Mouse (Mus musculus) midbrain, embryonic 15.5 days (tissue): ENCODE data around the gene Aprt. TPM values are rescaled to one million over a fixed set of nuclear protein-coding genes. Genes with fewer than 3 reads are reported as not detected.

ENCODE experiments used
- ATAC-seq: fragments of 200-750 bp; cut with Nextera tagmentation; replicated peaks from 2 replicates; pipeline ENCODE4 v1.8.0; 2017; ENCODE audit warnings: moderate TSS enrichment
- H3K27ac ChIP-seq: fragments of 300-500 bp; sonication (generic); 2 replicates; pipeline ENCODE4 v1.5.1; 2015; ENCODE audit warnings: mild to moderate bottlenecking, inconsistent platforms
- H3K27me3 ChIP-seq: fragments of 300-500 bp; sonication (generic); replicated peaks from 2 replicates; pipeline ENCODE4 v1.6.1; 2015; ENCODE audit warnings: inconsistent platforms
- H3K36me3 ChIP-seq: fragments of 300-500 bp; sonication (generic); replicated peaks from 2 replicates; pipeline ENCODE4 v1.6.1; 2015; ENCODE audit warnings: inconsistent platforms
- H3K4me1 ChIP-seq: fragments of 300-500 bp; sonication (generic); 2 replicates; pipeline ENCODE4 v1.6.1; 2015; ENCODE audit warnings: inconsistent platforms
- H3K4me2 ChIP-seq: fragments of 300-500 bp; sonication (generic); 2 replicates; pipeline ENCODE4 v1.6.1; 2015; ENCODE audit warnings: inconsistent platforms, mild to moderate bottlenecking, moderate library complexity
- H3K4me3 ChIP-seq: fragments of 300-500 bp; sonication (generic); 2 replicates; pipeline ENCODE4 v1.5.1; 2015; ENCODE audit warnings: mild to moderate bottlenecking, inconsistent platforms
- H3K9ac ChIP-seq: fragments of 300-500 bp; sonication (generic); 2 replicates; pipeline ENCODE4 v1.6.1; 2015; ENCODE audit warnings: mild to moderate bottlenecking, inconsistent platforms
- H3K9me3 ChIP-seq: fragments of 300-500 bp; sonication (generic); 2 replicates; pipeline ENCODE4 v1.6.1; 2016; ENCODE audit warnings: inconsistent platforms
- WGBS: fragments of 180-500 bp; shearing (Covaris S2); methylation state at CpG from one replicate; pipeline ENCODE4 v1.1.7; 2015; ENCODE audit warnings: mixed read lengths; 5-methylcytosine and 5-hydroxymethylcytosine counted together
- polyA plus RNA-seq: library from polyadenylated mRNA; unstranded; fragments of >200 nt; fragmentation: Nextera tagmentation; extraction: Ambion mirVana; gene quantifications from 2 replicates; pipeline ENCODE4 v1.2.1, GENCODE M21; 2015

Aprt gene
- polyA plus RNA-seq, 1 experiment from 2014 or later: 166 TPM

DNA sequence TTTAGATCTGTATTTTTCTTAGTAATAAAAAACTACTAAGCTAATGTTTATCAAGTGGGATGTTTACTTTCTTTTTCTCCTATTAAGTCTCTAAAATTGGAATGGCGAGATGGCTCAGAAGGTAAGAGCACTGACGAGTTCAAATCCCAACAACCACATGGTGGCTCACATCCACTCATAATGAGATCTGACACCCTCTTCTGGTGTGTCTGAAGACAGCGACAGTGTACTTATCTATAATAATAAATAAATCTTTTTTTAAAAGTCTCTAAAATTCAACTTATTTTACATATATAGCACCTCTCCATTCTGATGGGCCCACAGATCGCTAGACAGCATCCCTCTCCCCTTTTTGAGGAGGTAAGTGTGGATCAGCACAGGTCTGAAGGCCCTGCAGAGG lies 33.5 kb upstream of the Aprt start:
- Histone ChIP-seq H3K9me3 (no peaks in the 10 kb centered on the region), H3K4me2 (peak overlapping the region; percentile 64), H3K27me3 (no peaks in the 10 kb centered on the region), H3K4me1 (peaks cover 18% of the 10 kb centered on the region), H3K9ac (no peak overlapping the region), H3K36me3 (no peaks in the 10 kb centered on the region), H3K27ac (no peak overlapping the region), H3K4me3 (peak overlapping the region; percentile 48)
- WGBS: 56% methylated on average over 4 of the region's 4 CpGs
- no peak for ATAC-seq

DNA sequence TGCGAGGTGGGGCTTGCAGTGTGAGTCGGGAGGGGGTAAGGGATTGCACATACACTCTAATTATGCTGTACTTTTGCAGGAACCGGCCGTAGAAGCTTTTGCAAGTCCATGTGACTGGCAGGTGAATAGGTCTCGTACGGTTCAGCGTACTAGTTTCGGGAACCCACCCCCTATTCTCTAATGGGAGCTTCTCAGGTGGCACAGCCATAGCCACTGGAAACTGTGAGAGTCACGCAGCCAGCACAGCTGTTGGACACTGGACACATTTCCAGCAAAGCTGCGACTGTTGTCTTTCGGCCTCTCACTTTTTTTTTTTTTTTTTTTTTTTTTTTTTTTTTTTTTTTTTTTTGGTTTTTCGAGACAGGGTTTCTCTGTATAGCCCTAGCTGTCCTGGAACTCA lies 30.1 kb upstream of the Aprt start:
- no peak overlapping the region for H3K9ac ChIP-seq
- H3K4me2 ChIP-seq: no peak overlapping the region
- ATAC-seq: no peak
- H3K27ac ChIP-seq: no peak overlapping the region
- WGBS: 85% methylated on average over 11 of the region's 12 CpGs
- H3K4me3 ChIP-seq: no peak overlapping the region
- peaks cover 6% of the 10 kb centered on the region; the same call in 1 of the 2 replicates for H3K4me1 ChIP-seq
- H3K36me3 ChIP-seq: no peaks in the 10 kb centered on the region
- H3K9me3 ChIP-seq: no peaks in the 10 kb centered on the region
- no peaks in the 10 kb centered on the region for H3K27me3 ChIP-seq

DNA sequence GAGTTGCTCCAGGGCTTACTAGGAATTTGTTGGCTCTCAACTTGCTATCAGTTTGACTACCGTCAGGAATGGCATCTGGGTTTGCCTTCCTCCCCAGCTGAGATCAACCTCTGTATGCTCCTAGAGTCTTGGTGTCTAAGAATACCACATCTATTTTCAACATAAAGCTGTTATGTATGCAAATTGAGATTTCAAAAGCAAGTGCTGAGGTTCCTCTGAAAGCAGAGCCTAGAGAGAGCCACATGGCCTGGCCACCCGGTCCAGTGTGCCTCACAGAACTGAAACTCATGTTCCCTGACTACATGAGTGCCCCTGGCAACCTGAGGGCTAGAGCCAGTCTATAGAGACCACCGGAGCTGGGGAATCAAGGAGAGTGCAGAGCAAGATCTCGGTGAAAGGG lies 28.7 kb upstream of the Aprt start:
- H3K9me3 ChIP-seq: no peaks in the 10 kb centered on the region
- no peak overlapping the region for H3K27ac ChIP-seq
- no peak overlapping the region for H3K4me2 ChIP-seq
- no peak overlapping the region for H3K4me3 ChIP-seq
- no peak for ATAC-seq
- H3K36me3 ChIP-seq: no peaks in the 10 kb centered on the region
- H3K4me1 ChIP-seq: 0 out of 2 replicates have a peak, but pooled peaks cover 2% of the 10 kb centered on the region
- 84% methylated on average over 4 of the region's 4 CpGs for WGBS
- H3K27me3 ChIP-seq: no peaks in the 10 kb centered on the region
- no peak overlapping the region for H3K9ac ChIP-seq

DNA sequence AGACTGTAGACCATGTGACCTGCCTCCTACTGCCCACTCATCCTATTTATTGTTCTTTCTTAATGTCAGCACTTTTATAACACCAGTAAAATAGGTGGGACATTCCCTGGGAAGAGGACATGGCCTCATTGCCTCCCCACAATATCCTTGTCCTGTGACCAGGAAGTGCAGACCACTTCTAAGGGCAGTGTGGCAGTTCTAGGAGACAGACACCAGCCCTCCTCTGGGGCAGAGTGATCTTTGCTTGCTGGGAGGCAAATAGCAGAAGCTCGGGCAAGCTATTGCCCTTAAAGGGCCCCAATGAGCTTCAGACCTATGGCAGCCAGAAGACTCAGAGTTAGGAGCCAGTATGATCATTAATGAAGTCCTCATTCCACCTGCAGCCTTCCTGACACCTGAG lies 27.9 kb upstream of the Aprt start:
- H3K4me1 ChIP-seq: no peaks in the 10 kb centered on the region
- no peak overlapping the region for H3K4me3 ChIP-seq
- no peaks in the 10 kb centered on the region for H3K9me3 ChIP-seq
- H3K36me3 ChIP-seq: no peaks in the 10 kb centered on the region
- 78% methylated on average over 1 of the region's 1 CpGs for WGBS
- H3K9ac ChIP-seq: no peak overlapping the region
- no peaks in the 10 kb centered on the region for H3K27me3 ChIP-seq
- H3K4me2 ChIP-seq: no peak overlapping the region
- no peak overlapping the region for H3K27ac ChIP-seq
- no peak for ATAC-seq

DNA sequence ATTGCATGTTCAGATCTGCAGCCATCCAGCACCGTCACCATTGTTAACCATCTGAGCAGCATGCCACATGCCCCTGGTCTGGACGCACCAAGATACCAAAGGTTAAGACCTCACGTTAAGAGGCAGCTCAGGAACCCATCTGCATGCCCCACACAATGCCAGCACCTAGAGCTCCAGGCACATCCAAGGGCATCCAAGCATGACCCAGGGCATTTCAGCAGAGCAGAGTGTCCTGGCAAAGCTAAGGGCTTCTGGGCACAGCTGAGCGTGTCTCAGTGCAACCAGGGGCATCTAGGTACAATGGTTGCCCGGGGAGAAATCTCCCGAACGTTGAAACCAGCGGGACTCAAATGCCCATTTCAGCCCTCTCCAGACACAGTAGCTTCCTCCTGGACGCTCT lies 24.0 kb upstream of the Aprt start:
- Histone ChIP-seq H3K4me1 (no peaks in the 10 kb centered on the region), H3K27me3 (no peaks in the 10 kb centered on the region), H3K9ac (no peak overlapping the region), H3K4me3 (no peak overlapping the region), H3K27ac (no peak overlapping the region), H3K9me3 (no peaks in the 10 kb centered on the region), H3K36me3 (0 out of 2 replicates have a peak, but pooled peaks cover 2% of the 10 kb centered on the region), H3K4me2 (no peak overlapping the region)
- ATAC-seq: no peak
- WGBS: 91% methylated on average over 9 of the region's 9 CpGs

DNA sequence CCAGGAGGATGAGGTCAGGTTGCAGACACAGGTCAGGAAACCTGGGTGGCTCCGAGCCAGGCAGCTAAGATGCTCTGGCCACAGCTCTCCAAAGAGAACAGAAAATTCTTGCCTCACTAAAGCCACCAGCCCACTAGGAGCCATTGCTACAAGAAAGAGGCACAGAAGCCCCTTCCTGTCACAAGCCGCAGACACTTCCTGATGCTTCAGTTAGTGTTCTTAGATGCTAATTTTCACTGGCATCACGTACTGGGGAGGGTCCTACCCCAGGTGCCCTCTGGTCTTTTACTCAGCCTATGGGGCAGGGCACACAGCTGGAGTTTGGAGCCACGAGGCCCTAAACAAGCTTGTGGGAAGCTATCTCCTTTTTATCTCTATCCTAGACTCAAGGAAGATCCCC lies 19.3 kb upstream of the Aprt start:
- no peak overlapping the region for H3K4me2 ChIP-seq
- no peaks in the 10 kb centered on the region for H3K9me3 ChIP-seq
- no peak overlapping the region for H3K4me3 ChIP-seq
- H3K4me1 ChIP-seq: no peaks in the 10 kb centered on the region
- no peak for ATAC-seq
- WGBS: 56% methylated on average over 4 of the region's 4 CpGs
- H3K27me3 ChIP-seq: no peaks in the 10 kb centered on the region
- 0 out of 2 replicates have a peak, but pooled peaks cover 2% of the 10 kb centered on the region for H3K36me3 ChIP-seq
- no peak overlapping the region for H3K9ac ChIP-seq
- no peak overlapping the region for H3K27ac ChIP-seq

DNA sequence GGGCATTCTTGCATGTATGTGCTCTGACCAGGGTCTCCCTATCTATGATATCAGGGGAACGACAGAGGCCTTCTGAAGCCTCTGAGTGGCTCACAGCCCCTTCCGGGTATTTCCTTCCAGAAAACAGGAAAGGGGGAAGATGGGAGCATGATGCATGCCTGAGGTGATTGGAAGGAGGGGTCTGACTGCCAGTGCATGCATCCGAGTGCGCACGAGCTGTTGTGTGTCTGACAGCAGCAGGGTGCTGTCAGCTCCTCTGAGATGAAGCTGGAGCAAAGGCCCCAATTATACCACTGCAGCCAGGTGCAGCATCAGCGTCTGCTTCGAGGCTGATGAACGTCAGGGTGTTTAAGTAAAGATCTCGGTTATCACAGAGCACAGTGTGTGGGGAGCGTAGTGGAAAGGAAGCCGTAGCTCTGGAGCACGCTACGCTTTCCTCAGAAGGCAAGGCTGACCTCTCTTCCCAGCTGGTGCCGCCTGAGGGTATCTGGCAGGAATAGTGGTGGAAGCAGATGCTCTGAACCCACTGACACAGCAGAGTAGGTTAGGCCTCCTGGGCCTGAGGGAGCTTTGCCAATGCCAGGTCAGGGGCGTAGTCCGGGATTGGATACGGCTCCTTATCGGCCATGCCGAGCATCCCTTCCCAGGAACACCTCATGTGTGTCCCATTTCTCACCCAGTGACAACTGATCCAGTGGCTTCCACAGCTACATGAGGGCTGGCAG lies 17.2 kb upstream of the Aprt start:
- H3K9me3 ChIP-seq: no peaks in the 10 kb centered on the region
- H3K27me3 ChIP-seq: no peaks in the 10 kb centered on the region
- H3K36me3 ChIP-seq: 0 out of 2 replicates have a peak, but pooled peaks cover 2% of the 10 kb centered on the region
- 79% methylated on average over 19 of the region's 19 CpGs for WGBS
- no peaks in the 10 kb centered on the region for H3K4me1 ChIP-seq
- H3K9ac ChIP-seq: no peak overlapping the region; the same call in 1 of the 2 replicates
- H3K4me3 ChIP-seq: no peak overlapping the region
- no peak overlapping the region for H3K4me2 ChIP-seq
- peak overlapping the region; percentile 42; the same call in 1 of the 2 replicates for H3K27ac ChIP-seq
- ATAC-seq: no peak

DNA sequence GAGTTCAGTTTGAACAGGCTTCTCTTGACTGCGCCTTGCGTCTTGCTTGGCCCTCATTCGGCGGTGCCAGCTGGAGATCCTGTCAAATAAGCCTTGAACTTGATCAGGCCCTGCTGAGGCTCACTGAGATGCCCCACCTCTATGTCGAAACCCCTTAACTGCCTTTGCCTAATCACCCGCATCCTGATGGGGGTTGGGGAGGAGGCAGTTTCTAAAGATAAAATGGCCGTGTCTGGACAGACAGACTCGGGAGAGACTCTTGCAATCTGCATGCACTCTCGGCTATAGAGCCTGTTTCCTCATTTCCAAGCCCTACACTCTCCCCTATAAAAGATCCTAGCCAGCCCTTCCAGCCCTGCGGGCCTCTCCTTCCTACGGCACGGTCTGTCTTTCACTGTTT lies 16.5 kb upstream of the Aprt start:
- Histone ChIP-seq H3K27ac (0 out of 2 replicates have a peak overlapping the region, but pooled peaks have one; percentile 42), H3K36me3 (0 out of 2 replicates have a peak, but pooled peaks cover 2% of the 10 kb centered on the region), H3K9ac (no peak overlapping the region), H3K4me2 (no peak overlapping the region), H3K27me3 (no peaks in the 10 kb centered on the region), H3K4me3 (no peak overlapping the region), H3K9me3 (no peaks in the 10 kb centered on the region), H3K4me1 (no peaks in the 10 kb centered on the region)
- no peak for ATAC-seq
- 78% methylated on average over 12 of the region's 12 CpGs for WGBS

DNA sequence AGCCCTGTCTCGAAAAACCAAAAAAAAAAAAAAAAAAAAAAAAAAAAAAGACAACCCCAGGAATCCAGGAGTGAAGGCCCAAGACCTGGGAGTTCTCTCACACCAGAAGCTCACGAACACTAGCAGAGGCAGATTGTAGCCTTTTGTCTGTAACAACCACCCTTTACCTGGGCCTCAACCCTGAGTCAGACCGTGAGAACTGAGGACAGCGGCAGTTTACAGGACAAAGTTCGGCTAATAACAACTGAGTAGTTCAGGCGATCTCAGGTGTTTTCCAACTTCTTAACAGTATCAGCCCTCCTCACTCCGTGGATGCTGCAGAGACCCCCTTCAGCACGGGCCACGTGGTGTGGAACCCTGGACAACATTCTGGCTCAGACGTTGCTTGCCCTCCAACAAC lies 10.0 kb upstream of the Aprt start:
- Histone ChIP-seq H3K4me2 (no peak overlapping the region), H3K27ac (no peak overlapping the region), H3K9me3 (no peaks in the 10 kb centered on the region), H3K4me1 (no peaks in the 10 kb centered on the region), H3K4me3 (no peak overlapping the region), H3K27me3 (no peaks in the 10 kb centered on the region), H3K36me3 (no peaks in the 10 kb centered on the region), H3K9ac (no peak overlapping the region)
- 88% methylated on average over 10 of the region's 10 CpGs for WGBS
- no peak for ATAC-seq

DNA sequence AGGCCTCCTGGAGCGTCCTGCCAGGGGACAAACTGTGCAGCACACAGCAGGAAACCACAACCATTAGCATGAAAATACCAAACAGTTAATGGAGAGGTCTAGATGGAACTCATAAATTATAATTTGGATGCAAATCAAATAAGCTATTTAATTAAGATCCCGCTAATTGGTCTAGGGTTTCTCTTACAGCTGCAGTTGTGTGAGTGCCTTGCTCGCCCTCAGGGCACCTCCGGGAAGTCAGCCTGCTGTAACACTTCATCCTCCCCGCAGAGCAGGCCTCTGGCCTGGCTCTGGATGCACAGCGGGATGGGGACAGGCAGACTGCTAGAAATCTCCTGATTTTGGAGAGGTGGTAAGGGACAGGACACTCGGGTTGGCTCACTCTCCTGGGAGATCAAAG lies 9.5 kb upstream of the Aprt start:
- H3K4me3 ChIP-seq: no peak overlapping the region
- 58% methylated on average over 7 of the region's 7 CpGs for WGBS
- no peak for ATAC-seq

DNA sequence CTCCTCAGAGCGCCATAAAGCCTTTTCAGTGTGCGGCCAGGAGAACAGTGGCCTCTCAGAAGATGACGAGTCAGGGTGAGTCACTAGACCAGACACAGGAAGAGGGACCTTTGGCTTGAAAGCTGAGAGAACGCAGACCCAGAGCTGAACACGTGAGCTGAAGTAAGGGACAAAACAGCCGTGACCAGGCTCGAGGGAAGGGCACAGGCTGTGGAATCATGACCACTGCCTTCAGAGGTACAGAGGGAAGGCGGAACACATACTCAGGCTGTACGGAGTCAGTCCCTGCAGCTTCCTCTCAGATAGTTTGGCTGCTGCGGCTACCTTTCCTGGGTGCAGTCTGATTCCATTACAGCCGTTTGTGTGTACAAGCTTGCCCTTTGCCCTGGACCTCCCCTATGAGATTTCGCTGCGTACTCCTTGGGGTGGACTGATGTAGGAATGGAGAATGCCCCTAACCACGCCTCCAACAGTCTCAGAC lies 8.7 kb upstream of the Aprt start:
- Histone ChIP-seq H3K36me3 (no peaks in the 10 kb centered on the region), H3K27me3 (no peaks in the 10 kb centered on the region), H3K9ac (no peak overlapping the region), H3K4me1 (no peaks in the 10 kb centered on the region), H3K4me2 (no peak overlapping the region), H3K9me3 (no peaks in the 10 kb centered on the region), H3K4me3 (no peak overlapping the region), H3K27ac (no peak overlapping the region)
- WGBS: 77% methylated on average over 14 of the region's 14 CpGs
- no peak for ATAC-seq

More for the DNA sequence above, 9.5 kb upstream of the Aprt start:
- Histone ChIP-seq H3K4me1 (no peaks in the 10 kb centered on the region), H3K36me3 (no peaks in the 10 kb centered on the region), H3K9ac (no peak overlapping the region), H3K27me3 (no peaks in the 10 kb centered on the region), H3K4me2 (no peak overlapping the region), H3K9me3 (no peaks in the 10 kb centered on the region), H3K27ac (no peak overlapping the region)

DNA sequence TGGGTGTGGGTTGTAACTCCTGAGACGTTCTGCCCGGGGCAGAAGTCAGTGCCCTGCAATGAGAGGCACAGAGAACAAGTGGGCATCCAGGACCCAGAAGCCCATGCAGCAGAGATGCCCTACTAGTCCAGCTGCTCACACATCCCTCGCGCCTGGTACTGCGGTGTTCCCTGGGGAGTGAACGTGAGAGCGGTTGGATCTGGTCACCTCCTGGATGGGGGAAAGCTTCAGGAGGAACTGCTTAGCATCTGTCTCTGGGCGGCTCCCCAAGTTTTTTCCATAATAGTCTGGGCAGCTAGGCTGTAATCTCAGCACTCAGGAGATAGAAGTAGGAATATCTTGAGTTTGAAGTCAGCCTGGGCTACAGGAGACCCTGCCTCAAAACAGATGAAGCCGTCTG lies 8.3 kb upstream of the Aprt start:
- 86% methylated on average over 9 of the region's 9 CpGs for WGBS
- Histone ChIP-seq H3K4me2 (no peak overlapping the region), H3K36me3 (no peaks in the 10 kb centered on the region), H3K4me3 (no peak overlapping the region), H3K9me3 (no peaks in the 10 kb centered on the region), H3K27ac (no peak overlapping the region), H3K27me3 (no peaks in the 10 kb centered on the region), H3K4me1 (no peaks in the 10 kb centered on the region), H3K9ac (no peak overlapping the region)
- no peak for ATAC-seq

DNA sequence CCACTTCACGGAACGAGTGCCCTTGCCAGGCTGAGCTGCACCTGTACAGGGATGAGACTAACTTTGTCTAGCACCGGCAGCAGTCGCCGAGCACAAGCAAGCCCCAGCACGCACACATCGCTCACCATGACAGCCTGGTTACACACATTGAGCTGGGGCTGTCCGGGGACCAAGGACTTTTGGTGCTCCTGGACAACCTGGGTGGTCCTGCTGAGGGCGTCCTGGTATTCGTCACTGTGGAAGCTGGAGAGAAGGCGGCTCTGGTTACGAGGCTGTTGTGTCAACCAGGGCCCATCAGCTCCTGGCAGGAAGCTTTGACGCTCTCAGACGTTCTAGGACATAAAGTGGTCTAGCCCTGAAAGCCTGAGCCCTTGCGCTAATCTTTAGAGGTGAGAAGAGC lies 4.2 kb upstream of the Aprt start:
- H3K27ac ChIP-seq: no peak overlapping the region
- H3K4me3 ChIP-seq: no peak overlapping the region
- H3K36me3 ChIP-seq: no peaks in the 10 kb centered on the region
- H3K4me1 ChIP-seq: peaks cover 11% of the 10 kb centered on the region
- no peaks in the 10 kb centered on the region for H3K9me3 ChIP-seq
- no peak for ATAC-seq
- H3K4me2 ChIP-seq: no peak overlapping the region
- H3K27me3 ChIP-seq: no peaks in the 10 kb centered on the region
- no peak overlapping the region for H3K9ac ChIP-seq
- WGBS: 84% methylated on average over 13 of the region's 15 CpGs
